Mouse (Mus musculus) thymus, postnatal 36 days (tissue): Measurements from ENCODE around the gene Hbq1b.

Experiments used
- DNase-seq, 2 experiments: peaks; one replicate each; pipeline ENCODE4 v3.0.0; 2022; ENCODE audit warnings: mixed read lengths in 2 of 2

Hbq1b gene

DNA sequence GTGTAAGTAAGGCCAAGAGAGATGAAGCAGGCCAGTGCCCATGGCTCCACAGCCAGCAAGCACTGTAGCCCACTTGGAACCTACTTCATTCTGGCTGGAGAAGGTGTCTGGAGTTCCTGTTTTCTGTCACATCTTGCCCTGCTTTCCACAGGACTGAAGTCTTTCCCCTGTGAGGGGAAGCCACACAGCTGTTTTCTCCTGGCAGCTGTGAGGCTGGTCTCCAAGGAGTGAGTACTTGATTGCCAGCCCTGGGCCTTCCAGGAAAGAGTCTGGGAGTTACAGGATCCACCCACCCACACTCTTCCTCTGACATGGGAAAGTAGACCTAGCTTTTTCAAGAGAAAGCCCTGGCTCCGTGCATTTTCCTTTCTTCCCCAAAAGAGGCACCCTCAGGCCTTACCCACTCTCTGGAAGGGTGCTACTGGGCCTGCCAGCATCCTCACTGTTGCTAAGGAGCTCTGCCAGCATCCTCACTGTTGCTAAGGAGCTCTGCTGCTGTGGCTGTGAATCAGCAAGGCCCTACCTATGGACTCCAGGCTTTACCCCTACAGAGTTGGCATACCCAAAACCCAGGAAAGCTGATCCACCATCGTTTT is 16.2 kb downstream of the Hbq1b start:
- DNase-seq = no peak

DNA sequence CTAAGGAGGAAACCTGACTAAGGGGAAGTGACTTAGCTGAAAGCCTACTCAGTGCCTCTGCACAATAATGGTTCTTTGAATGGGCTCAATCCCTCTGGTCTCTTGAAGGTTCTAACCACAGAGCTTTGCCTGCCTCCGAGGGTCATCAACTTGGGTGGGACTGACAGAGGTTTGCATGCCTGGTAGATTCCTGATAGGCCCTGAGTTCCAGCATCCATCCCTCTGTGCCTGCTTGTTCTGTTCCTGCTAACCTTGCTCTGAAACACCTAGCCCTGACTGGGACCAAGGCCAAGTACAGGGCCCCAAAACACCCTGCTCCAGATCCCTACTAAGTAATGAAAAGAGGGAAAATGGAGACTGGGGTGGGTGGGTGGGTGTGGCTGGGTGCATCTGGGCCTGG is 16.7 kb downstream of the Hbq1b start:
- DNase-seq = no peak

DNA sequence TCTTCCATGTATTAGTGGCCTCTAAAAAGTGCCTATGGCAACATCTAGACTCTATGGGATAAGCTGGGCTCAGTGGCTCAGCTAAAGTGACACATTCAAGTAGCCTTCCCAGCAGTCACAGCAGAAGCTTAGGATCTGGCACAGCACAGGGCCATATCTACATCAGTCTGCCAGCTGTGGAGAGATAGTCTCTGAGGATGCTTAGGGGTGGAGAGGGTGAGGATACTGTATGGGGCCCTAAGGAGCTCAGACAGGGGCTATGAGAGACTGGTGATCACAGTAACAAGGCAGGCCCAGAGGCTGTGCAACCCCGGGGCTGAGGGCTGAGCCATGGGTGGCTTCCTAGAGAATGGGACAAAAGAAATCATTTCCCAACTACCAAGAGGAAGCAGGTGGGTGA is 20.2 kb downstream of the Hbq1b start:
- DNase-seq = no peak

DNA sequence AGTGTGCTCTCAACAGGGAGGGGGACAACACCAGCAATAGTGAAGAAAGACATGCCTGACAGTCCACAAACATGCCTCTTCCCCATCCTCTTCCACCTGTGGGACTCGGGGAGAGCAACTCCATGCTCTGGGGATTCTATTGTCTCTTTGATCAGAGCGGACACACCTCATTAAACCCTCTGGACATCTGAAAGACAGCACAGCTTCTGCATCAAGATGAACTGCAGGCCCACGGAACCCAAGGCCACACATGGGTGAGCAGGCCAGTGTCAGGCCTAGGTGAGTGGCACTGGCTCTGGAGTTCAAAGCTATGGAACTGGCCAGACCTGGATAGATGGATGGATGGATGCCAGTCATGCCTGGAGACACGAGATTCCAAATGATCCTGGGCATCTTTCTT is 22.7 kb downstream of the Hbq1b start:
- no peak for DNase-seq

DNA sequence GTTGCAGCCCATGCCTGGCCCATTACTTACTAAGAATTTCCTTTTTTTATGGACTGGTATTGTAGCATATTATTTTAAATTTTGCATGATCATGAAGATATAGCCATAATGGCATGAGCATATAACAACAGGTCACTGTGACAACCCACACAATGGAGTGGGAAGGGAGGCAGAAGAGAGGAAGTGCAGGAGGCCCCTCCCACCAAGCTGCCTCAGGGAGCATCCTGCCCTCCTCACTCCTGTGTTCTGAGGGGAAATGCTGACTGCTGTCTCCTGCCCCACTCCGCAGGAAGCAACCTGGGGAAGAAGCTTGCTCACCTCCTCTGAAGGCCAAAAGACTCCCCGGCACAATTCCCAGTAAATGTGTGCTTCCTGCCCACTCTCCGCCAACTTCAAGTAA is 23.2 kb downstream of the Hbq1b start:
- DNase-seq = no peak

DNA sequence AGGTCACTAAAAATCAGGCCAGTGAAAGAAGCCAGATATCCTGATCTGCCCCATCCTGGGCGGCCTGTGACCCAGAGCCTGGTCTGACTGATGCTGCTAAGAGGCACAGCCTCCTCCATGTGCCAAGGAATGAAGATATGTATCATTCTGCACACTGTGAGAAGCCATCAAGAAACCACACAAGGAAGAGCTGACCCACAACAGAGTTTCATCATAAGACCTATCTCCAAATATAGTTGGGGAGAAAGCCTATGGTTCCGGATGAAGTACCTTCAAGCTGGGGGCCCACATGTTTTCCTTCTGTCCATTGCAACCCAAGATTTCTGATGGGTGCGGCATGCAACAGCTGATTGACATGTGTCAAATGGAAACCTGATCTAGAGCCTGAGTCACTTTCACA is 29.2 kb downstream of the Hbq1b start:
- no peak for DNase-seq

DNA sequence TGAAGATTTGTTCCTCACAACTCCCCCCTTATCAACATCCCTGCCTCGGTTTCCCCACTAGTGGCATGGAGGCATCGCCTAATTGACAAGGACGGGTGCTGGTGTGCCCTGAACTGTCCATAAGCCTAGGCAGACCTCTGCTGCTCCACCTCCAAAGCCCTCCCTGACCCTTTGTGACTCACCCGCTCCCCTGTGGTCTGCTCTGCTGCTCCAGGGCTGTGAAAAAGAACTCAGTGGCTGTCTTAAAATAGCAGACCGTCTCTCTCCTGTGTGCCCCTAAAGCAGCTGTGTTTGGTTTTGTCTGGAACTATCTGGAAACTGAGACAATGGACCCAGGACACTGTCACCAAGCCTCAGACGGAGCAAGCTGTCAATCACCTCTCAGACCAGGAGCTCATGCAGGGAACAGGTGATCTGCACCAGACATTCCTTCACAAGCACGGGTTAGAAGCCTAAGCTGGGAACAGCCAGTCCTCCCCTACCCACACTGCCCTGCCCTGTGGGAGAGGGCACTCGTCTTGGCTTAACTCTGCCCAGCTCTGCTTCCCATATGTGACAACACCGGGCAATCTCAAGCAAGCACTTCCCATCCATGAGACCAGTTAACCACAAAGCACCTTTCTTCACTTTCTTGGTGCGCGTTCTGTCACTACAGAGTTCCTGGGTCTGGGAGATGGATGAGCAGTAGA is 33.9 kb downstream of the Hbq1b start:
- no peak for DNase-seq

DNA sequence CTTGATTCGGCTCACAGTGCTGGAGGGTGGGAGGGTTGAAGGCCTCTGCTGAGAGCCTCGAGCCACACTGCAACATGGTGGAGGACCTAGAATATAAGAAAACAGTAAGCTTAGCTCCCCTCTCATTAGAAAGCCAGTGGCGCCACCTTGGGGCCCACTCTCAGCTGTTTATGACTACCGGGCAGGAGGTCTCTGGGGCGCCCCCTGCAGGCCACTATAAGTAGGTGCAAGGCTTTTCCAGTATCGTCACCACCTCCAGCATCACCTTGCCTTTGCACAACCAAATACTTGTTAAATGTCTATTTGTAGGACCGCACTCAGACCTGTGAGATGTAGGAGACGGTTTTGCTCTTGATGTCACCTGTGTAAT is 34.4 kb downstream of the Hbq1b start:
- peak; percentile 59 to 63 for DNase-seq

DNA sequence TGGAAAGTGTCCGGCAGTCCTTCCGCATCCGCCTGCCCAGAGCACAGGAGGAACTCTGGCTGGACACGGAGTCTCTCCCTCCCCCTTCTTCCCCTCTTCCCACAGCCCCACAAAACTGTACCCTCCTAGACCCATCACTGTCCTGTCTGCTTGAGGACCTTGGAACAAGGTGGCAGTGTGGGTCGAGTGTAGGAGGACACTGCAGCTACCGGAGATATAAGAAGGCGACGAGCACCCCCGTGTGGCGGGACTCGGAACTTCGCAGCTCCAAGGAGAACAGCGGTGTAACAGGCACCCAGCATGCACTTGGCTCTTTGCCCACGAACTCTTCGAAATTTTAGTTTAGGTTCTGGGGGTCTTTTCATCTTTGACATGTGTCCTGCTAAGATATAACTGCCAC is 37.8 kb downstream of the Hbq1b start:
- DNase-seq = peak; percentile 78 to 82

DNA sequence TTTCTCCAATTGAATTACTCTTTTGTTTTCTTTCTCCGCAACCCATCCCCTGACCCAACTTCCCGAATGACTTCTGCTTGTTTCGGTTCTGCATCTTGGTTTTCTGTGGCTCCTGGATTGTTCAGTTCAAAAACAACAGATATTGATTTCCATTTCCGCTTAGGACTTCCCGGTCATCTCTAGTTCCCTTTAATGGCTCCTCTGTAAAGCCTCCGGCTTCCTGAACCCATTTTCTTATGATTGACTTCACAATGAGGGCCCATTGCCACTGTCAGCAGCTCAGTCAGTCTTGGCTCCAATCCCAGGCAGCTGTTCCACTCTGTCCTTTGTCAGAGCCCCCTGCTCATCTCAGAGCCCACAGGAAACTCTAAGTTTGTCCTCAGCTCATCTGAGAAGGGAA is 44.3 kb downstream of the Hbq1b start:
- DNase-seq = no peak

DNA sequence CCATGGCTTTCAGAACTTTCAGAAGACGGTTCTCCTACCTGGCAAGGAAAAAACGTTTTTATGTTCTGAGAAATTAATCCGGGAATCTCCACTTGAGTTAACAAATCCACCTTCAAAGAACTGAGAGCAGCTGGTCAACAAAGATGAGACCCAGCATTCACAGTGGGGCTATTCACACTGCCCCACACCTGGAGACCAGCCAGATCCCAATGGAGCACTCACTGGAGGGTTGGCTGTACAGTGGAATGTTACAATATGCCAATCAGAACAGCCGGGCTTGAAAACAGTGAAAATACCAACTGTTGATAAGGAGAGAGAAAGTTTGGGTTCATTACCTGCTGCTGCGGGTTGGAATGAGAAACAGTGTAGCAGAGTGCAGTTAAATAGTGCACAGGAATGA is 45.1 kb downstream of the Hbq1b start:
- DNase-seq = no peak

DNA sequence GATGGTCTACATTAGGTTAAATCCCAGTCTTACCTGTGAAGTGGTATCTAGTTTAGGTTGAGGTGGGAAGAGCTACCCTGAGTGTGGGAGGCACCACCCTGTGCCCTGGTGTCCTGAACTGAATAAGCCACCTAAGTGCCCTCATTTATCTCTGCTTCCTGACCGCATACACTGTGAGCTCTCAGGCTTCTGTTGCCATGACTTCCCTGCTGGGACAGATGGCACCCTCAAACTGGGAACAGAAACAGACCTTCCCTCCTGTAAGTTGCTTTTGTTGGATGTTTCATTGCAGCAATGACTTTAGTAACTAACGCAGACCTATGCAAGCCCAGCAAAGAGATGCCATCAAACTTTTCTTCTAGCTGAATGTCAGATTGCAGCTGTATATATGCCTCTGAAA is 46.5 kb downstream of the Hbq1b start:
- DNase-seq = no peak

DNA sequence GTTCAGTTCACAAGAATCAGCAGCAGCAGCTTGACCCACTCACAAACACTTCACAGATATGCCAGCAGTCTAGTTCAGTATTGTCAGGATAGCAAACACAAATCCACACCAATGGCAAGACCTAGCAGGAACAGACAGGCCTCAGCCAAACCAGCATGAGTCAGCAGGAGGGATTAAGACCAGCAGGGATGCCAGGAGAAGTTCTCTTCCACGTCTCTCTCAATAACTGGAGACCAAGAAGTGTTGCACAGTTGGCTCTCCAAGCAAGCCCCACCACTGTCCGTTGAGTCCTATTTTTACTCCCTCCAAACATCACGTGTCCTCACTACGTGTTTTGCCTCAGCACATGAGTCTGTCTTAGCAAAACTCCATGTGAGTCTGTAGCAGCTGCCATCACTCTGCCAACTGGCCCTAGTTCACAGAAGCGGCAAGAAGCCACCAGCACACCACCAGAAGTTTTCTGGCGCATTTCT is 49.7 kb downstream of the Hbq1b start:
- no peak for DNase-seq
